Mouse (Mus musculus): ENCODE data around the gene Gpr1. TPM values are rescaled to one million over a fixed set of nuclear protein-coding genes. Genes with fewer than 3 reads are reported as not detected.

Gpr1 gene
- total and polyA plus RNA-seq, 3 experiments: not detected

- H3K36me3 ChIP-seq (replicated peaks in 1 of 2; ENCODE audit: control insufficient read depth in 1 of 2, insufficient read depth in 1 of 2, low read length in 1 of 2): peaks cover 19 to 41% of the 10 kb centered on the region in 2 experiments
- dilution Hi-C loops (cut with MboI; ENCODE audit: extremely low pct_ligation_motif_present, extremely low pct_unique_long_range_greater_than_20kb, low sequenced_read_pairs) (no loop called here), in situ Hi-C loops (cut with MboI; ENCODE audit: low pct_ligation_motif_present, low pct_unique_long_range_greater_than_20kb, low sequenced_read_pairs) (no loop called here)
- no peaks in the 10 kb centered on the region for H3K27me3 ChIP-seq (replicated peaks)
- H3K9ac ChIP-seq (ENCODE audit: insufficient read depth, low read depth): no peak overlapping the region
- peaks cover 0 to 3% of the 10 kb centered on the region in 2 experiments; a peak in 1 of 4 replicates for H3K4me1 ChIP-seq (ENCODE audit: control insufficient read depth in 1 of 2, insufficient read depth in 2 of 2)
- H3K4me2 ChIP-seq (ENCODE audit: insufficient read depth, low read depth, poor library complexity, severe bottlenecking): no peak overlapping the region
- no peak overlapping the region for H3K4me3 ChIP-seq (replicated peaks in 1 of 3; ENCODE audit: low read depth in 2 of 3, low read length in 2 of 3, poor library complexity in 1 of 3)
- H3K9me3 ChIP-seq (replicated peaks; ENCODE audit: low read length): peaks cover 5% of the 10 kb centered on the region
- no peak for DNase-seq (ENCODE audit: extremely low read depth)
- no peaks in the 10 kb centered on the region for H3K79me2 ChIP-seq (replicated peaks; ENCODE audit: control insufficient read depth, extremely low read depth, insufficient read depth, poor library complexity, severe bottlenecking)
- H3K27ac ChIP-seq (ENCODE audit: insufficient read depth, low read depth): no peak overlapping the region
- TF ChIP-seq POLR2A (IDR thresholded peaks at IDR 0.05; ENCODE audit: low read depth, low read length) (no peak), IRF4 (IDR thresholded peaks at IDR 0.05; ENCODE audit: low read depth, low read length) (no peak)
These were observed 76.4 kb downstream of the Gpr1 start for GRCm38 (mm10) chr1:63137971-63138370.

GRCm38 (mm10) chr1:63134530-63134929, 79.8 kb downstream of the Gpr1 start:
- no peak for DNase-seq (ENCODE audit: extremely low read depth)
- no peaks in the 10 kb centered on the region for H3K79me2 ChIP-seq (replicated peaks; ENCODE audit: control insufficient read depth, extremely low read depth, insufficient read depth, poor library complexity, severe bottlenecking)
- H3K9ac ChIP-seq (ENCODE audit: insufficient read depth, low read depth): no peak overlapping the region
- no peaks in the 10 kb centered on the region for H3K9me3 ChIP-seq (replicated peaks; ENCODE audit: low read length)
- H3K4me1 ChIP-seq (ENCODE audit: control insufficient read depth in 1 of 2, insufficient read depth in 2 of 2): peaks cover 2 to 15% of the 10 kb centered on the region in 2 experiments; a peak in 3 of 4 replicates
- H3K36me3 ChIP-seq (replicated peaks in 1 of 2; ENCODE audit: control insufficient read depth in 1 of 2, insufficient read depth in 1 of 2, low read length in 1 of 2): peaks cover 4 to 19% of the 10 kb centered on the region in 2 experiments
- no peak overlapping the region for H3K27ac ChIP-seq (ENCODE audit: insufficient read depth, low read depth)
- H3K4me2 ChIP-seq (ENCODE audit: insufficient read depth, low read depth, poor library complexity, severe bottlenecking): no peak overlapping the region
- TF ChIP-seq TCF12 (IDR thresholded peaks at IDR 0.05; ENCODE audit: low read depth, low read length) (no peak), USF2 (conservative IDR thresholded peaks at IDR 0.05; ENCODE audit: low read depth, low read length) (no peak), NRF1 (IDR thresholded peaks at IDR 0.05; ENCODE audit: low read depth, low read length) (no peak), ZKSCAN1 (IDR thresholded peaks at IDR 0.05; ENCODE audit: borderline replicate concordance, low read depth, low read length) (no peak), CHD1 (IDR thresholded peaks at IDR 0.05; ENCODE audit: low read depth, low read length) (no peak), RCOR1 (conservative IDR thresholded peaks at IDR 0.05; ENCODE audit: low read depth, low read length) (no peak), EP300 (IDR thresholded peaks at IDR 0.05; ENCODE audit: low read length) (no peak), SMC3 (IDR thresholded peaks at IDR 0.05; ENCODE audit: low read depth, low read length) (no peak)
- in situ Hi-C loops (cut with MboI; ENCODE audit: low pct_ligation_motif_present, low pct_unique_long_range_greater_than_20kb, low sequenced_read_pairs): no loop called here
- dilution Hi-C loops (cut with MboI; ENCODE audit: extremely low pct_ligation_motif_present, extremely low pct_unique_long_range_greater_than_20kb, low sequenced_read_pairs): no loop called here
- H3K27me3 ChIP-seq (replicated peaks): no peaks in the 10 kb centered on the region
- H3K4me3 ChIP-seq (replicated peaks in 1 of 3; ENCODE audit: low read depth in 2 of 3, low read length in 2 of 3, poor library complexity in 1 of 3): no peak overlapping the region

Other genes with a start within 250 kb of the Gpr1 start
- gene Ino80d, start 99.9 kb downstream of the Gpr1 start, total RNA-seq (2012; rRNA removed): 5.8 and 6.0 TPM in 2 replicates
- 3.4 and 4.6 TPM in 2 replicates for gene Ino80d, start 99.9 kb downstream of the Gpr1 start, total RNA-seq (2014; rRNA removed)
- 3.8 and 4.5 TPM in 2 replicates for gene Ino80d, start 99.9 kb downstream of the Gpr1 start, polyA plus RNA-seq (2012; ENCODE audit: insufficient read length, low read depth)
- gene Eef1b2, start 37.7 kb downstream of the Gpr1 start, total RNA-seq (2012; rRNA removed): 1,842 and 1,999 TPM in 2 replicates
- gene Eef1b2, start 37.7 kb downstream of the Gpr1 start, total RNA-seq (2014; rRNA removed): 1,302 and 1,454 TPM in 2 replicates
- 1,881 and 2,419 TPM in 2 replicates for gene Eef1b2, start 37.7 kb downstream of the Gpr1 start, polyA plus RNA-seq (2012; ENCODE audit: insufficient read length, low read depth)
- gene Ndufs1, start 37.7 kb downstream of the Gpr1 start, total RNA-seq (2012; rRNA removed): 56.9 and 73.2 TPM in 2 replicates
- 139 and 140 TPM in 2 replicates for gene Ndufs1, start 37.7 kb downstream of the Gpr1 start, total RNA-seq (2014; rRNA removed)
- 87.1 and 104 TPM in 2 replicates for gene Ndufs1, start 37.7 kb downstream of the Gpr1 start, polyA plus RNA-seq (2012; ENCODE audit: insufficient read length, low read depth)
- gene Zdbf2, start 58.7 kb upstream of the Gpr1 start, total RNA-seq (2012; rRNA removed): not detected in 2 replicates
- not detected in 2 replicates for gene Zdbf2, start 58.7 kb upstream of the Gpr1 start, total RNA-seq (2014; rRNA removed)
- not detected in 2 replicates for gene Zdbf2, start 58.7 kb upstream of the Gpr1 start, polyA plus RNA-seq (2012; ENCODE audit: insufficient read length, low read depth)
- gene Adam23, start 231.3 kb upstream of the Gpr1 start, total RNA-seq (2012; rRNA removed): 0.04 TPM in 1 of 2 replicates, not detected in the other
- not detected in 2 replicates for gene Adam23, start 231.3 kb upstream of the Gpr1 start, total RNA-seq (2014; rRNA removed)
- not detected in 2 replicates for gene Adam23, start 231.3 kb upstream of the Gpr1 start, polyA plus RNA-seq (2012; ENCODE audit: insufficient read length, low read depth)

Measured in CH12.LX (cell line).